Mouse (Mus musculus) megakaryocyte, embryonic 14.5 days (primary cell): ENCODE measurements at regions not wholly inside any gene's neighbourhood (a gene's known extent, or its start where the extent isn't known, plus 50 kb on each side); places are given as distances from the start of the nearest gene placed in this dataset.

Experiments used
- H3K27me3 ChIP-seq: replicated peaks from 2 replicates; pipeline ENCODE3; 2012; ENCODE audit warnings: inconsistent platforms
- H3K36me3 ChIP-seq: replicated peaks from 2 replicates; pipeline ENCODE3; 2012; ENCODE audit warnings: low read length, inconsistent platforms, mixed read lengths
- H3K4me1 ChIP-seq: 2 replicates; pipeline ENCODE4 v1.6.1; 2012; ENCODE audit warnings: inconsistent platforms
- H3K4me3 ChIP-seq: replicated peaks from 2 replicates; pipeline ENCODE3; 2012; ENCODE audit warnings: moderate library complexity, mild to moderate bottlenecking, inconsistent platforms
- H3K9me3 ChIP-seq: 2 replicates; pipeline ENCODE4 v1.6.1; 2012; ENCODE audit warnings: inconsistent platforms
- FLI1 ChIP-seq: IDR thresholded peaks from 2 replicates; pipeline ENCODE4 v1.6.1; 2012; ENCODE audit warnings: low read length, inconsistent platforms, mixed read lengths
- GATA1 ChIP-seq: IDR thresholded peaks from 3 replicates; pipeline ENCODE4 v1.6.1; 2012; ENCODE audit warnings: mixed read lengths, low read length, inconsistent platforms, borderline replicate concordance

GRCm38 (mm10) chr5:64489656-64490444 lies 313.3 kb upstream of the Klf3 start:
- Histone ChIP-seq H3K4me1 (peaks cover 13% of the 10 kb centered on the region), H3K36me3 (no peaks in the 10 kb centered on the region), H3K4me3 (no peak overlapping the region), H3K27me3 (peaks cover 4% of the 10 kb centered on the region), H3K9me3 (no peaks in the 10 kb centered on the region)
- TF ChIP-seq FLI1: no peak
- no peak for TF ChIP-seq GATA1

GRCm38 (mm10) chr5:64490445-64490950 lies 312.7 kb upstream of the Klf3 start:
- H3K4me3 ChIP-seq: no peak overlapping the region
- no peaks in the 10 kb centered on the region for H3K9me3 ChIP-seq
- peaks cover 13% of the 10 kb centered on the region for H3K4me1 ChIP-seq
- peaks cover 2% of the 10 kb centered on the region for H3K27me3 ChIP-seq
- TF ChIP-seq GATA1: no peak
- TF ChIP-seq FLI1: no peak
- H3K36me3 ChIP-seq: no peaks in the 10 kb centered on the region

GRCm38 (mm10) chr5:64494429-64494828 lies 308.8 kb upstream of the Klf3 start:
- no peaks in the 10 kb centered on the region for H3K4me1 ChIP-seq
- no peak overlapping the region for H3K4me3 ChIP-seq
- no peaks in the 10 kb centered on the region for H3K27me3 ChIP-seq
- no peaks in the 10 kb centered on the region for H3K36me3 ChIP-seq
- TF ChIP-seq GATA1 (no peak), FLI1 (no peak)
- H3K9me3 ChIP-seq: no peaks in the 10 kb centered on the region

GRCm38 (mm10) chr5:64496853-64497252 lies 306.3 kb upstream of the Klf3 start:
- no peaks in the 10 kb centered on the region for H3K9me3 ChIP-seq
- H3K4me3 ChIP-seq: no peak overlapping the region
- no peak for TF ChIP-seq FLI1
- no peak for TF ChIP-seq GATA1

GRCm38 (mm10) chr5:64498431-64498830 lies 304.8 kb upstream of the Klf3 start:
- Histone ChIP-seq H3K36me3 (no peaks in the 10 kb centered on the region), H3K9me3 (no peaks in the 10 kb centered on the region), H3K4me1 (peaks cover under 1% of the 10 kb centered on the region; the same call in 1 of the 2 replicates), H3K27me3 (peaks cover 5% of the 10 kb centered on the region), H3K4me3 (no peak overlapping the region)
- no peak for TF ChIP-seq FLI1
- TF ChIP-seq GATA1: no peak

More at GRCm38 (mm10) chr5:64496853-64497252, 306.3 kb upstream of the Klf3 start:
- Histone ChIP-seq H3K27me3 (peaks cover 5% of the 10 kb centered on the region), H3K36me3 (no peaks in the 10 kb centered on the region), H3K4me1 (no peaks in the 10 kb centered on the region; the same call in 1 of the 2 replicates)

- Histone ChIP-seq H3K4me3 (no peak overlapping the region), H3K27me3 (peaks cover 5% of the 10 kb centered on the region), H3K9me3 (no peaks in the 10 kb centered on the region), H3K4me1 (peaks cover 5% of the 10 kb centered on the region; the same call in 1 of the 2 replicates), H3K36me3 (no peaks in the 10 kb centered on the region)
- TF ChIP-seq GATA1 (no peak), FLI1 (no peak)
These were observed 304.1 kb upstream of the Klf3 start for GRCm38 (mm10) chr5:64499131-64499530.

- H3K36me3 ChIP-seq: no peaks in the 10 kb centered on the region
- peaks cover 15% of the 10 kb centered on the region for H3K4me1 ChIP-seq
- H3K27me3 ChIP-seq: peaks cover 5% of the 10 kb centered on the region
- no peak overlapping the region for H3K4me3 ChIP-seq
- H3K9me3 ChIP-seq: no peaks in the 10 kb centered on the region
- TF ChIP-seq FLI1 (no peak), GATA1 (no peak)
These were observed 302.8 kb upstream of the Klf3 start for GRCm38 (mm10) chr5:64500413-64500812.

- Histone ChIP-seq H3K27me3 (peaks cover 5% of the 10 kb centered on the region), H3K4me1 (peaks cover 17% of the 10 kb centered on the region), H3K9me3 (no peaks in the 10 kb centered on the region), H3K4me3 (no peak overlapping the region), H3K36me3 (no peaks in the 10 kb centered on the region)
- TF ChIP-seq FLI1: no peak
- TF ChIP-seq GATA1: no peak
These were observed 302.3 kb upstream of the Klf3 start for GRCm38 (mm10) chr5:64500866-64501265.

- no peak overlapping the region for H3K4me3 ChIP-seq
- peaks cover 5% of the 10 kb centered on the region for H3K27me3 ChIP-seq
- no peaks in the 10 kb centered on the region for H3K36me3 ChIP-seq
- TF ChIP-seq GATA1 (no peak), FLI1 (no peak)
- peaks cover 26% of the 10 kb centered on the region for H3K4me1 ChIP-seq
- no peaks in the 10 kb centered on the region for H3K9me3 ChIP-seq
These were observed 301.4 kb upstream of the Klf3 start for GRCm38 (mm10) chr5:64501746-64502145.

GRCm38 (mm10) chr5:64503514-64503913 lies 299.7 kb upstream of the Klf3 start:
- H3K4me1 ChIP-seq: peaks cover 31% of the 10 kb centered on the region
- H3K36me3 ChIP-seq: peaks cover 2% of the 10 kb centered on the region
- peaks cover 5% of the 10 kb centered on the region for H3K27me3 ChIP-seq
- H3K9me3 ChIP-seq: no peaks in the 10 kb centered on the region
- TF ChIP-seq FLI1: no peak
- no peak overlapping the region for H3K4me3 ChIP-seq
